Mouse (Mus musculus) embryonic fibroblast, embryonic 13.5 days (primary cell): Measurements from ENCODE around the gene Dirc2.

Experiments used
- CTCF ChIP-seq: IDR thresholded peaks from 2 replicates; pipeline ENCODE4 v1.5.1; 2011; ENCODE audit warnings: mild to moderate bottlenecking, control low read depth, low read length, moderate library complexity, borderline replicate concordance; ENCODE audit not compliant: insufficient read depth
- POLR2A ChIP-seq: IDR thresholded peaks from 2 replicates; pipeline ENCODE4 v1.6.1; 2011; ENCODE audit warnings: low read depth, mild to moderate bottlenecking, control low read depth, low read length, moderate library complexity

- TF ChIP-seq POLR2A, result no peak
- no peak for TF ChIP-seq CTCF
These were observed 30.9 kb downstream of the Dirc2 start for GRCm38 (mm10) chr16:35738096-35738767.
